Mouse (Mus musculus) neural tube, embryonic 11.5 days (tissue): ENCODE results near the gene Ccm2l. TPM values are rescaled to one million over a fixed set of nuclear protein-coding genes. Genes with fewer than 3 reads are reported as not detected.
A peak's percentile ranks its signal among the peaks of the same experiment; 100 is the strongest.

Experiments used
- ATAC-seq: fragments of 200-750 bp; cut with Nextera tagmentation; 2 replicates; pipeline ENCODE4 v1.8.0; 2017; ENCODE audit warnings: moderate number of reproducible peaks, mild to moderate bottlenecking, moderate TSS enrichment, moderate library complexity; ENCODE audit not compliant: insufficient read depth, low FRiP score, low TSS enrichment
- DNase-seq: peaks from one replicate; pipeline ENCODE4 v3.0.0-alpha.2; 2015; ENCODE audit warnings: low spot score
- H3K27ac ChIP-seq: fragments of 300-500 bp; sonication (generic); 2 replicates; pipeline ENCODE4 v1.5.1; 2014; ENCODE audit warnings: low read depth, mild to moderate bottlenecking, low read length
- H3K27me3 ChIP-seq: fragments of 300-500 bp; sonication (generic); 2 replicates; pipeline ENCODE4 v1.6.1; 2014; ENCODE audit warnings: mild to moderate bottlenecking, low read length, mixed read lengths; ENCODE audit not compliant: control insufficient read depth, insufficient read depth
- H3K36me3 ChIP-seq: fragments of 300-500 bp; sonication (generic); 2 replicates; pipeline ENCODE4 v1.6.1; 2014; ENCODE audit warnings: mild to moderate bottlenecking, low read length, moderate library complexity, mixed read lengths; ENCODE audit not compliant: control insufficient read depth, insufficient read depth
- H3K4me1 ChIP-seq: fragments of 300-500 bp; sonication (generic); 2 replicates; pipeline ENCODE4 v1.6.1; 2014; ENCODE audit warnings: low read length, mixed read lengths; ENCODE audit not compliant: control insufficient read depth, insufficient read depth
- H3K4me2 ChIP-seq: fragments of 300-500 bp; sonication (generic); 2 replicates; pipeline ENCODE4 v1.6.1; 2014; ENCODE audit warnings: low read depth, mild to moderate bottlenecking, moderate library complexity
- H3K4me3 ChIP-seq: fragments of 300-500 bp; sonication (generic); 2 replicates; pipeline ENCODE4 v1.5.1; 2014; ENCODE audit warnings: low read depth, low read length
- H3K9ac ChIP-seq: fragments of 300-500 bp; sonication (generic); 2 replicates; pipeline ENCODE4 v1.6.1; 2014; ENCODE audit warnings: mild to moderate bottlenecking, low read length
- H3K9me3 ChIP-seq: fragments of 300-500 bp; sonication (generic); 2 replicates; pipeline ENCODE4 v1.6.1; 2016; ENCODE audit warnings: low read length; ENCODE audit not compliant: control insufficient read depth
- WGBS: fragments of 180-500 bp; shearing (Covaris S2); extraction: QIAGEN DNeasy Blood & Tissue Kit; methylation state at CpG from one replicate; pipeline ENCODE4 v1.1.7; 2014; 5-methylcytosine and 5-hydroxymethylcytosine counted together
- polyA plus RNA-seq: library from polyadenylated mRNA; unstranded; fragments of >200 nt; fragmentation: Nextera tagmentation; extraction: Ambion mirVana; gene quantifications from 2 replicates; pipeline ENCODE4 v1.2.1, GENCODE M21; 2014

Ccm2l gene
- polyA plus RNA-seq, 1 experiment from 2014 or later, result 1.5 TPM

DNA sequence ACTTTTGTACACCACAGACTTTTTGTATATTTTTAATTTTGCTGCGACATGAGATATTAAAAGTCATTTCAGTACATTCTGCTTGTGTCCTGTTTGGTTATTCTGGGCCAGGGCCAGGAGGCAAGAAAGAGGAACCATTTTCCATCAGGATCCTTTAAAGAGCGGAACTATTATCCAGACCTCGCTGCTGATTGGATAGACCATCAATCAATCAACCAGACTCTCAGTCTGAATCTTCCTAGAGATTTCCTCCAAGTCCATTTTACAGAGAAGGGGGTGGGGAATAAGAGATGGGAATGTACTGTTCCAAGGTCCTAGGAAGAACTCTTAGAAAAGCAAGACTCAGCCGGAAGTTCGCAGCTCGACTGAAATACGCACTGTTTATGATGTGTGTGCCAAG, 5.5 kb upstream of the Ccm2l start:
- H3K9me3 ChIP-seq, result no peaks in the 10 kb centered on the region
- no peaks in the 10 kb centered on the region for H3K36me3 ChIP-seq
- no peak overlapping the region for H3K4me2 ChIP-seq
- H3K9ac ChIP-seq, result no peak overlapping the region
- no peak overlapping the region for H3K4me3 ChIP-seq
- WGBS, result 87% methylated on average over 7 of the region's 7 CpGs
- no peak for ATAC-seq
- DNase-seq, result no peak
- no peak overlapping the region for H3K27ac ChIP-seq
- no peaks in the 10 kb centered on the region for H3K4me1 ChIP-seq
- H3K27me3 ChIP-seq, result no peaks in the 10 kb centered on the region

GRCm38 (mm10) chr2:153063394-153063793, 2.4 kb upstream of the Ccm2l start:
- Histone ChIP-seq H3K27ac (no peak overlapping the region), H3K4me1 (no peaks in the 10 kb centered on the region), H3K36me3 (no peaks in the 10 kb centered on the region), H3K4me2 (no peak overlapping the region), H3K9me3 (no peaks in the 10 kb centered on the region), H3K27me3 (0 out of 2 replicates have a peak, but pooled peaks cover 2% of the 10 kb centered on the region), H3K9ac (no peak overlapping the region), H3K4me3 (no peak overlapping the region)
- 60% methylated on average over 3 of the region's 3 CpGs for WGBS
- ATAC-seq (no peak), DNase-seq (no peak)

DNA sequence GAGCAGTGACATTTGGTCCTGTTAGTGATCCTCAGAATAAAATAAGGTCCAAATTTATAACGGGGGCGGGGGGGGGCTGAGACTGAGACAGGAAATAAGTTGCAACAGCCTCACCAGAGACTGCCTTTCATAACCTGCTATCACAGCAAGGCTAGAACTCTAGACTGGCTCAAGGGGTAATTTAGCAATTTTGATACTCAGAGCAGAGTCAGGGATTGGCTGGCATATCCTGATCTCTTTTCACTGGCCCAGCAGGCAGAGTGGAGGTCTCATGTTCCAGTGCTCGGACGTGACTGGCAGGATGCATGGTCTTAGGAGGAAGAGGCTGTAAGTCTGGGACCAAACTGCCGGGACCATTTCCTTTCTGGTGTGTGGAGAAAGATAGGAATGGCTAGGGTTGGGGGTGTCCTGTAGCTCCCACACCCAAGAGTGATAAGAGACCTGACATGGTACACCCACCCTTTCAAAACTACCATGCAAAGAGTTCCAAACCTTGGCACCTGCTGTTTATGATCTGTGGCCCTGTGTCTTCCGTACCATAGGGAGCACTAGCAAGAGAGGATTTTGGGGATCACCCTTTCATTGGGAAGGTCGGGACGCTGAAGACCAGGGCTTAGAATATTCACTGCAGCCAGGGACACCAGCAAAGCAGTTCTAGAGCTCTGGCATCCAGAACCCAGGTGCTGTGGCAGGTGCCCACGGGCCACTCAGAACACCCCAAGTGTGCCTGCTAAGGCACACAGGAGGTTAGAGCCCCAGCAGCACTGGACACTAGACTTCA, 1.4 kb upstream of the Ccm2l start:
- H3K4me3 ChIP-seq, result no peak overlapping the region
- no peak for DNase-seq
- H3K9me3 ChIP-seq, result no peaks in the 10 kb centered on the region
- H3K36me3 ChIP-seq, result no peaks in the 10 kb centered on the region
- 78% methylated on average over 9 of the region's 9 CpGs for WGBS
- no peaks in the 10 kb centered on the region for H3K4me1 ChIP-seq
- ATAC-seq, result no peak
- no peak overlapping the region for H3K27ac ChIP-seq
- peaks cover 4% of the 10 kb centered on the region for H3K27me3 ChIP-seq
- H3K9ac ChIP-seq, result no peak overlapping the region
- no peak overlapping the region for H3K4me2 ChIP-seq

DNA sequence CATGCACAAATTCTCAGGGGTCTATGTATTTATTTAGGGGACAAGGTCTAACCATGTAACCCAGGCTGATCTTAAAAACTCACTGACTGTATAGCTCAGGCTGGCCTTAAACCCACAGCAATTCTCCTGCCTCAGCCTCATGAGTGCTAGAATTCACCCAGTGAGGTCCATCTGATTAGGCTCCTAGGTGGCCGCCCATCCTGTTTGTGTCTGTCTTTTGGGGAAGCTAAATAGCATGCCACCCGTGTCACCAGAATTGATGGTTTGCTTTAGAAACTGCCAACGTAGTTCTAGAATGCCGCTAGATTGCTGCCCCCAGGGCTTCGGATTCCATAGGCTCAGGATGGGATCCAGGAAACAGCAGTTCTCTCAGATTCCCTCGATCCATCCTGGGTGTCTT, 1.2 kb downstream of the Ccm2l start:
- Histone ChIP-seq H3K27me3 (peaks cover 30% of the 10 kb centered on the region), H3K27ac (no peak overlapping the region), H3K4me1 (peaks cover 5% of the 10 kb centered on the region; the same call in 1 of the 2 replicates), H3K4me2 (no peak overlapping the region), H3K9me3 (no peaks in the 10 kb centered on the region), H3K4me3 (no peak overlapping the region), H3K9ac (no peak overlapping the region), H3K36me3 (no peaks in the 10 kb centered on the region)
- DNase-seq (no peak), ATAC-seq (no peak)
- 41% methylated on average over 6 of the region's 6 CpGs for WGBS

- Histone ChIP-seq H3K9me3 (no peaks in the 10 kb centered on the region), H3K27ac (no peak overlapping the region), H3K36me3 (no peaks in the 10 kb centered on the region), H3K4me3 (no peak overlapping the region), H3K4me2 (no peak overlapping the region), H3K4me1 (peaks cover 5% of the 10 kb centered on the region; the same call in 1 of the 2 replicates), H3K27me3 (peaks cover 45% of the 10 kb centered on the region), H3K9ac (no peak overlapping the region)
- peak; percentile 43 for DNase-seq
- WGBS, result 9% methylated on average over 23 of the region's 23 CpGs
- no peak for ATAC-seq
Measured at GRCm38 (mm10) chr2:153070762-153071490, 5.2 kb downstream of the Ccm2l start.

- H3K4me1 ChIP-seq, result peaks cover 5% of the 10 kb centered on the region; the same call in 1 of the 2 replicates
- WGBS, result 3% methylated on average over 60 of the region's 67 CpGs
- peaks cover 45% of the 10 kb centered on the region for H3K27me3 ChIP-seq
- peak overlapping the region; percentile 43 for H3K4me2 ChIP-seq
- peak; percentile 58 for ATAC-seq
- DNase-seq, result peak; percentile 67
- no peak overlapping the region for H3K27ac ChIP-seq
- no peaks in the 10 kb centered on the region for H3K36me3 ChIP-seq
- no peaks in the 10 kb centered on the region for H3K9me3 ChIP-seq
- H3K9ac ChIP-seq, result peak overlapping the region; percentile 42
- peak overlapping the region; percentile 29 for H3K4me3 ChIP-seq
Measured at GRCm38 (mm10) chr2:153071491-153072184, 5.9 kb downstream of the Ccm2l start.

- H3K27ac ChIP-seq, result no peak overlapping the region
- H3K4me3 ChIP-seq, result no peak overlapping the region
- H3K27me3 ChIP-seq, result peaks cover 38% of the 10 kb centered on the region
- H3K36me3 ChIP-seq, result no peaks in the 10 kb centered on the region
- DNase-seq (no peak), ATAC-seq (no peak)
- H3K9ac ChIP-seq, result no peak overlapping the region
- H3K4me1 ChIP-seq, result peaks cover 5% of the 10 kb centered on the region; the same call in 1 of the 2 replicates
- no peaks in the 10 kb centered on the region for H3K9me3 ChIP-seq
- WGBS, result 86% methylated on average over 10 of the region's 10 CpGs
- H3K4me2 ChIP-seq, result no peak overlapping the region
Measured at GRCm38 (mm10) chr2:153074651-153075050, 8.9 kb downstream of the Ccm2l start.

- Histone ChIP-seq H3K4me1 (peaks cover 5% of the 10 kb centered on the region; the same call in 1 of the 2 replicates), H3K4me2 (no peak overlapping the region), H3K36me3 (no peaks in the 10 kb centered on the region), H3K4me3 (no peak overlapping the region), H3K27me3 (peaks cover 25% of the 10 kb centered on the region), H3K27ac (no peak overlapping the region), H3K9me3 (no peaks in the 10 kb centered on the region), H3K9ac (no peak overlapping the region)
- WGBS, result 67% methylated on average over 2 of the region's 2 CpGs
- DNase-seq (no peak), ATAC-seq (no peak)
Measured at GRCm38 (mm10) chr2:153075961-153076360, 10.2 kb downstream of the Ccm2l start.
